Mouse (Mus musculus) 3T3-L1 (cell line): ENCODE results near the gene Dpf3.

ENCODE experiments used
- DNase-seq: peaks from one replicate; pipeline ENCODE4 v3.0.0-alpha.2; 2015; ENCODE audit warnings: low read depth, low spot score

The Dpf3 gene

DNA sequence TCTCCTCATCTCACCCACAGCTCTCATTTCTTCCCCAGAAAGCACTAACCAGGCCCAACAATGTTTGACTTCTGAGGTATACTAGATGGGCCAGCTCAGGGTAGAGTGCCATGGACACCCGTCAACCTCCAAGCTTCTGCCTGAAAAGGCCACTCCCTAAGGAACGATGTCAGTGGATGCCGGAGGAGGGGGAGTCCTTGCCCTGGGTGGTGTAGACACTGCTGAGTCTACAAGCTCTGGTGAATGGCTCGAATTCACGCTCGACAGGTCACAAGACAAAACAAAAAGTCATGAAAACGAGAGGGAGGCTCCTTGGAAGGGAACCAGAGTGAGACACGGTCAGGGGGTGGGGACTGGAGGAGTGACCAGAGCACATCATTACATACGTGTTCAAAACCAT lies 17.4 kb downstream of the Dpf3 start:
- no peak for DNase-seq

DNA sequence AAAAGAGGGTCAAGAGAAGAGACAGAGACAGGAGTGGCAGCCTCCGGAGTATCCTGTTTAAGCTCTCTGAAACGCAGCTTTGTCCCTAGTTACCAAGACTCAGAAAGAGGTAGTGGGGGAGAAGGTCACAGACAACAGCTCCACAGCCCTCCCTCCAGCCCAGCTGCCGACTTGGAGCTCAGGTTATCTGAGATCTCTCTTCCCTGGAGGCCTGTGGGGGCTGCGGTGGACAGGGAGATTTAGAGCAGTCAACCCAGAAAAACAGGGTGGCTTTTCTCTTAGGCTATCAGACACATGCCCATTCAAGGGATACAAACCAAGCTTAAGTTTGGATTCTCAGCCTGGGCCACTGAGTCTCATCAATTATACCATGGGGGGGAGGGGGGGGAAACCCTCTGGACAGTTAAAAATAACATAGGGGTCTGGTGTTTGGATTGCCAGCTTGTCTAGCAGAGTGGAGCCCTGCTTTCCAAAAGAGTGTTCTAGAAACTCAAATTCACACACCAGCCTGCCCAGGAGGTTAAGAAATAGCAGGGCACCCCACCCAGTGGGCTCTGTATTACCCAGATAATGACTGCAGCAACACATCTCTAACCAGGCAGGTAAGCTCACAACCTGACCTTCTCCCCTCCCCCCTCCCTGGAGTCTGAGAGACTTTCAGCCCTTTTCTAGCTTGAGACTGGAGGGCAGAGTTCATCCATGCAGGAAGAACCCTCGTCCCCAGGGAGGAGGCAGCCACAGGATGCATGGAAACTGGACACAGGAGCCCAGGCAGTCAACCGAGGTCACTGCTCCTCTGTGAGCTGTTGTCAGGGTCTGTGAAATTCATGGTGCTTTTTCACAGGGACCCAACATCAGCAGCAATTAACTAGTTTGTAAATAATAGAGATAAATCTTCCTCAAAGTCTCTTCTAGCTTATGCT lies 20.7 kb downstream of the Dpf3 start:
- DNase-seq: no peak

DNA sequence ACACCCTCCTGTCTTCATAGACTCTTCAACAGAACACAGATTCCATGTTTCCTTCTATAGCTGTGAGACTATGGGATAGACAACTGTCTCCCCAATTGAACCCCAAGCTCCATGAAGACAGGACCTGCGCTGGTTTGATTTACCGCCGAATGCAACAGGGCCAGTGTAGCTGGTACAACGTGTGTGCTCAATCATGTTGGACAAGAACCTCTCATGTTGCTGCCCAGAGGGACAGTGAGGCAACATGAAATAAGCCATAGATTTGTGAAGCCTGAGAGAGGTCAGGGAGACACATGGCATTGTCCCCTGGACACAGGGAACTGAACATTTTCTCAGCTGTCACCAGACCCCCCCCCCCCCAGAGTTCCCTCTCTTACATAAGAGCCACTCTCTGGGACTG lies 21.5 kb downstream of the Dpf3 start:
- no peak for DNase-seq

DNA sequence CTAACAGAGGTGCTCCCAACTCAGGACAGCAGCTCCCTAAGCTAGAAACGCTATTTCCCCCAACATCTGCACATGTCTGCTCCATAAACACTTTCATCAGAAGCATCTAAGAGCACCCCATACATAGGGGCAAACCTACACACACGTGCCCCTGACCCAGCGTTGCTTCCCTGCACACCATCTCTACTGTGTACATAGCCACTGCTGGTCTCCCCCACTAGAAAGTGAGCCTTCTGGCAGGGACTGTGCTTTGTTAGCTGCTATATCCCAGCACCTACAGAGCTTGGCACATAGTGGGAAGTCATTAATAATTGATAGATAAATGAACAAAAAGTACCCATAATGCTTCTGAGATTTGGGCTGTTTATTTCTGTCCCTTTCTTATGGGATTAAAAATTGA lies 27.2 kb downstream of the Dpf3 start:
- no peak for DNase-seq

DNA sequence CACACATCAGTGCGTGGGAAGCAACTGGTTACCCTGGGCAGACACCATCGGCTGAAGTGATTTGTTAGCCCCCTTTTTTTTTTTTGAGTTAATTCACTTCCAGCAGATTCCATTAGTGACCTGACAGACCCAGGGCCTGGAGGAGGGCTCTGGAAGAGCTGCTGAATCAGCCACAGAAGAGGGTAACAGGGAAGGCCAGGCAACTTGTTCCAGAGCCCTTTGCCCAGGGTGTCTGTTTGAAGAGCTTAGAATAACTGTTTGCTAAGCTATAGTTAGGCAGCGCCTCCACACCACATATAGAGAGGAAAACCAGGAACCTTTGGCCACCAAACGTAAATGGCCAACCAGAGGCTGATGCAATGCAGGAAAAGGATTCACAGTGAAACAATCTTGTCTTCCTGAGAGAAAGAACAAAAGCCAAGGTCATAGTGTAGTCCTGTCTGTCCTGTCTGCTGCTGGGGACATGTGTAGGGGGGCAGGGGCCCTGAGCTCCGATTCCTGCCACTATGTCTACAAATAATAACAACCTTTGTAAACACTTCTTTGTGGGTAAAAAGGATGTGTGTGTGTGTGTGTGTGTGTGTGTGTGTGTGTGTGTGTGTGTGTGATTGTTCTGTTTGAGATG lies 32.7 kb downstream of the Dpf3 start:
- no peak for DNase-seq

DNA sequence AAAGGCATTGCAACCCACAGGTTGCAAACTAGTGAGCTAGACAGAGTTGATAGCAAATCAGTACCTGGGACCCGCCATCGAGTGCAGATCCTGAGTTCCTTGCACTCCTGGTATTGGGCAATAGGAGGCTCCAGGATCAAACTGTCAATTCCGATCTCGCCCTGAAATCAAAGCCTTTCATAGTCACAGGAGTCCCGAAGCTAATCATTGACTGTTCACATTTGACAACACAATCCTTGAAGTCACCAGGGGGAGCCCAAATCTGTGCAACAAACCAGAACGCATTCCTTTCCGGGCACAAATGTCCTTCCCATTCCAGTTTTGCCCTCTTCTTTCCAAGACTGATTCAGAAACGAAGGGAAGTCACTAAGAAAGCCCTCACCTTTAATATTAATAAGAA lies 35.7 kb downstream of the Dpf3 start:
- no peak for DNase-seq

DNA sequence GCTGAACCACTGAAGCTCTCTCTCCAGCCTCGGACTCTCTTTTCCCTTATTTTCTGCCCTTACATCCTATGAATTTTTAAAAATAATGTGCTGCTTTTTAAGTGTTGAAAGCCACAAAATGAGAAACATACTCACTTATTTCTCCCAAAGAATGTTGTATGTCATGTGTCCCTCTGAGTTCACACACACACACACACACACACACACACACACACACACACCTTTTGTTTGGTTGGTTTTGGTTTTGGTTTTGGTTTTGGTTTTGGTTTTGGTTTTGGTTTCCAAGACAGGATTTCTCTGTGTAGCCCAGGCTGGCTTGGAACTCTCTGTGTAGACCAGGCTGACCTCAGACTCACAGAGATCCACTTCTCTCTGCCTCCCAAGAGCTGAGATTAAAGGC lies 37.0 kb downstream of the Dpf3 start:
- no peak for DNase-seq

DNA sequence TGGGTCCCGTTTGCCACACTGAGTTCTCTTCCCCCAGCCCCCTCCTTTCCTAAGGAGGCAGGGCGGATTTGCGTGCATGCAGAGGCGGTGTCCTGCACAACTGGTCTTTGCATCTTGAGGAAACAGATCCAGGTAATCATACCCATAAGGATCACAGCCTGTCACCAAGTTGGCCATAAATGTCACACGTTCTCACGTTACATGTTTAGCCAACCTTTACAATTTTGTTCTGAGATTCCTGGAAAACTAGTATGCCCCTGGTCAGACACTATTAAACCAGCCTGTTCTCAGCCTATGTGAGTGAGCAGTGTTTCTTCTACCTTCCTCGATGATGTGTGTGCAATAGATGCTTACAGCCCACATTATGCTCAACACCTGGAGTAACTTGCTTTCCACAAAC lies 38.3 kb downstream of the Dpf3 start:
- DNase-seq: no peak

DNA sequence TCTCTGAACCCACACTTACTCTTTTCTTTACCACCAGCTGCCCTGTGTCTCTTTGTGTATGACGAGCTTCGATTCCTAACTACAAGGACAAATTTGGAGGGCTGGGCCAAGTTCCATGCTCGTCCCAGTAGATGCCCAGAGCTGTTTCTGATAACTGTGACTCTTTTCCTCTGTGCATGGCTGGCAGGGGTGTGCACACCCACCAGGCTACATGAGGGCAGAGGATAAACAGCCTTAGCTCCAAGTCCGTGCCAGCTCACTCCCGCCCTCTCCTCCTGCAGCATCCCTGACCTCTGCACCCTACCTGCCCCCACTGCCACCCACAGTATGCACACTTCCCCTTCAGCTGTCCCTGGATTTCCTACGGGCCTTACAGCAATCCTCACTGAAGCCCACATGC lies 41.9 kb downstream of the Dpf3 start:
- no peak for DNase-seq

DNA sequence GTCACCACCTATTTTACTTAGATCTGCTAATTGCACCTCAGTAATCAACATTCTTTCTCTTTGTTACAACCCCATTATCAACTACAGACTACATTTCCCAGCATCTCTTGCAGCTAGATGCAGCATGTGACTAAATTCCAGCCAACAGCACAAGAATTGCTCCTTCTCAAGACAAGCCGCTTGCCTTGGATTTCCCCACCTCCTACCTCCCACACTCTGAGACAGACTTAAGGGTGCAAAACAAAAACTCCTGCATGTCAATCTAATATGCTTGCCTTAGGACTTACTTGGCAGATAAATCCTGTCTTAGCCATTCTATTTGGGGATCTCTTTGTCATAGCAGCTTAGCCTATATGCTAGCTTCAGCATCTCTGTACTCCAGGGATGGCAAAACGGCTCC lies 43.1 kb downstream of the Dpf3 start:
- no peak for DNase-seq

DNA sequence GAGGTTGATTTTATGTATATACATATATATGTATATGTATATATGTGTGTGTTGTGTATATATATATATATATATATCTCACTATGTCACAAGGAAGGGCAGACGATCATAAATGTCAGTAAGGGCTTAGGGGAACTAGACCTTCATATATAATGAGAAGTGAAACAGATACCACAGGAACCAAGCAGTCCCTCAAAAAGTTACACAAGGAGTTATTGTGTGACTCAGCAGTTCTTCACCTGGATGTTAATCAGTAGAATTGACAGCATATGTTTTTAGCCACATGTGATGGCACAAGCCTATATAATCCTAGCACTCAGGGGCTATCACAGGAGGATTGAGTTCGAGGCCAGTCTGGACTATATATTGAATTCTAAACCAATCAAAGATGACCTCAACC lies 49.5 kb downstream of the Dpf3 start:
- no peak for DNase-seq

DNA sequence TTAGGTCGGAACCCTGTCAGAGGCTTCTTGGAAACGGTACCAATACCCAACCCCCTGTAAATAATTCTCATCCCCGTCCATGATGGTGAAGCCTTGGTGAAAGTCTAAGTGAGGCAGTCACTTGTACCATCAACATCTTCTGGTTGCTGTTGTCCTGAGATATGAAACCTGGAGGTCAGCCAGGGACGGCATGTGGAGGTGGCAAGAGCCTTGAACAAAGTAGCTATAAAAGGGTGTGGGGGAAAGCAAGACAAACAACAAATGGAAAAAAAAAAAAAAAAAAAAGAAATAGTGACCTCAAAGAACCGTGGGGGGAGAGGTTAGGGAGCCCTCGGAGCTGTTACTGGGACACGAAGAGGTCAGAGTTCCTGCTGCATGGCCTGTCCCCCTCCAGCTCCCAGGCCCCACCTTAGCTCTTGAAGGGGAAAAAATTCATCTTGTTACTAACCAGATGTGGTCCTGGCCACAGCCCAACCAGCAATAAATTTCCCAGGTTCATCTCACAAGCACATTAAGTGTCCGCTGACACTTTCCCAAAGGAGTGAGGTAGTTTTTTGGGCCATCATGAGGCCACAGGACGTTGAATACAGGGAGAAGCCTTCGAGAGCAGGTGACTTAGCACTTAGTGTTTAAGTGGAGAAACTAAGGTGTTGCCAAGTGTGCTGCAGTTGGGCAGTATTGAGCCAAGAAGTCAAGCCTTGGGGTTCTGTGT lies 53.4 kb downstream of the Dpf3 start:
- no peak for DNase-seq

DNA sequence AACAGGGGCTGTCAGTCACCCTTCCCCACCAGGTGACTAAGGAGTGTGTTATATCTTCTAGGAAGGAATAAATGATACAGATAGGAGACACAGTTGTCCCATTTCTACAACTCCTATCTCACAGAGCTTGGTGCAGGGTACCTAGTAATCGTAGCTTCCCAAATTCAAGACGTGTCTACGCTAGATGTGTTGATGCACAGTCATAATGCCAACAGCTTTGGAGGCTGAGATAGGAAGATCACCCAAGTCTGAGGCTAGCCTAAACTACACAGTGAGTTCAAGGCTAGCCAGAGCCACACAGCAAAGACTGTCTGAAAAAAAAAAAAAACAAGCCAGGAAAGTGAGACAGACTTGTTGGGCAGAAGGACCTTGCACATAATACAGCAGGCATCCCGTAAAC lies 54.1 kb downstream of the Dpf3 start:
- no peak for DNase-seq

DNA sequence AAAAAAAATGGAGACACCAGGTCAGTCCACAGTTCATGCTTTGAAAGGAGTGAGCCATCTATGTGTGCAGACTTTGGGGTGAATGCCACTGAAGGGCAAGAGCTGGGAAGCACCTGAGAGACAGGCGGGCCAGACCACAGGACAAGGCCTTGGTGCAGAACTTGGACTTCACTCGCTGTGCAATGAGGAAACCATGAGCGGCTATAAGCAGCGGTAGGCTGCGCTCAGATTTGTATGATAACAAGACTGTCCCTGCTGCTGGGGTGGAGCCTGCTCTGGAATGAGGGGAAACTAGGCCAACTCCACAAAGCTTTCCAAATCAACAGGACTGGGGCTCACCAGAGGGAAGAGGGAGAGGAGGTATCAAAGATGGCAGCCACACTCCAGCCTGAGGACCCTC lies 57.3 kb downstream of the Dpf3 start:
- no peak for DNase-seq

DNA sequence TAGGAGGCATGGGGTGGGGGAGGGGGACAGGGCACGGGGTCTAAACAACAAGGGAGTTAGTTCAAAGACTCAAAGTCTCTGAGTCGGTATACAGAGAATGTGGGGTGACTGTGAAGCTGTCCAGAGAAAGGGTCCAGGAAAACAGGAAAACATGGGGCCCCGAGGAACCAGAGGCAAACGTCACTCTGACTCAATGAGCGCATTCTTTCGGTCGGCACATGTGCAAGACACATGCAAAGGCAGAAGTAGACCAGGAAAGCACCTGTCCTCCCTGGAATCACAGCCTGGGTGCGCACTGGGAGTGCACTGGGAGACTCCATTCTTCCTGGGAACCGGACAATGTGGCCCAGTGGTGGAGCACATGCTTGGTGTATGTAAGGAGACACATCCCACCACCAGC lies 59.5 kb downstream of the Dpf3 start:
- no peak for DNase-seq

DNA sequence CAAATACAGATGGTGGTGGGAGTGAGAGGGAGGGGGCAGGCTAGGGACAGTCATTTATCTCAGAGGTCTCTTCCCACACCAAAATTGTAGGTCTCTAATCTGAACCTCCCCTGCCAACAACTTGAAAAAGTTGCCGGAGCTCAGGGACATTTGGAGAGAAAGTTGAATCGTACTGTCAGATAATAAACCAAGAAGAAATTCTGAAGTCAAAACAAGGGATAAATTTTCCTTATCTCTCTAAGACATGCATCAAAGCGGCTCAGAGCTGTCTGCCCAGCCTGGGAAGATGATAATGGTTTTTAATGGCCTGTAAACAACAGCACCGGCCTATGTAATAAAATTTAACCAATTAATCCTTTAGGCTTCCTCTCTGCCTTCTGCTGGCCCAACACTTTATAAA lies 59.9 kb downstream of the Dpf3 start:
- DNase-seq: no peak

DNA sequence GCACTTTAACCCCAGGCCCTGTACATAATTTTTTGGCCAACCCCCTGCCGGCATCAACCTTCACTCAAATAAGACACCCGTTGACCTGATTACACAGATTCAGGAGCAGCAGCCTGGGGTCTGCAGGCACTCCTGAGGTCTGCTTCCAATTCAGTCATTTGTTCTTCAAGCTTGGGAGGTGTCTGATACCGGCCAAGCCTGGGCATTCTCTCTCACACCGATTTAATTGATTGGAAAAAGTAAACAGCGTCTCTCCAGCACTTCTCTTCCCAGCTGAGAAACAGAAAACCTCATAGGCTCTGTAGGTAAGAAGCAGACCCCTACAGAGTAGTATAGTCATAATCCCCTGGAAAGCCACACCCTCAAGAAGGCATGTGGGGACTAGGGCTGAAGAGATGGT lies 61.2 kb downstream of the Dpf3 start:
- DNase-seq: no peak

DNA sequence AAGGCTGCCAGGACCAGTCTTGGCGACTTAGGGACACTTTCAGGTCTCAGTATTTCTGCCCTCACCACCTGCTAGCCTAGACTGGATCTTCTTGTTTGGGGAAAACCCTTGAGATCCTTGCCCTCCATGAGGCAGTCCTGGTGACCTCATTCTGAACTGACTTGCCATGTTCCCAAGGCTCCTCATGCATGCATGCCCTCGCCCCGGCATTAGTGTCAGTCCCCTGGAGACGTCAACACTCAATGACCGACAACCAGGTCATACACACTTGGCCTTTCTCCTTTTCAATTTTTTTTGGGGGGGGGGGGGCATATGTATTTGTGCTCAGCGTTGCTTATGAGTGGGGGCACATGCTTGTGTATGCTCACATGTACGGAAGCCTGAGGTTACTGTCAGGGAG lies 61.8 kb downstream of the Dpf3 start:
- DNase-seq: no peak

DNA sequence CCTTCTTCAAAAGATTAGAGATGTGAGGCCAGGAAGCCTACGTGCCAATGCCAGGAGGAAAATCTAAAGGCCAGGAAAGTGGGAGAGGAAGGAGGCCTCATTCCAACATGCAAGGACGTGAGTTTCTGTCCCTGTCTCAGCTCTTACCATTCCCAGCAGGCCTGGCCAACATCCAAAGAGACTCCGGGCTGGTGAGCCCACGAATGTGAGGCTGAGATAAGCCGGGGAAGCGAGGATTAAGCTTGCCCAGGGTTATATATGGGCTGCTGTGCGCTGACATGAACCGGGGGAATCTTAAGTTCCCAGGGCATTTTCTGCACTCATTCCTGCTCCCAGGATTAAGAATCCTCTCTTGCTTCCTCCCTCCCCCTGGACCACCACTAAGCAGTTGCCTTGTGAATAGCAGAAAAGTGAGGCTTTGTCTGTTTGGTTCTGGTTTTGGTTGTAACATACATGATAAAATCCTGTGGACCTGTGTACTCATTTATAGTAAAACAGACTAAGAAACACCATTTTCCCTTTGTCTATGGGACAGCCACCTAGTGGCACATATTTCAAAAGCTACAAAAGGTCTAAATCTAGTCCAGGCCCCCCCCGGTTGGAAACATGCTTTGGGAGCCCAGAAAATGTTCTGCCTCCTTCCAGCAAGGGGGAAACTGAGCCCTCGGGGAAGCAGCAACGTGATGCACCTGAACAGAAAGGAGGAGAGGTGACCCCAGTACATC lies 62.6 kb downstream of the Dpf3 start:
- DNase-seq: no peak

DNA sequence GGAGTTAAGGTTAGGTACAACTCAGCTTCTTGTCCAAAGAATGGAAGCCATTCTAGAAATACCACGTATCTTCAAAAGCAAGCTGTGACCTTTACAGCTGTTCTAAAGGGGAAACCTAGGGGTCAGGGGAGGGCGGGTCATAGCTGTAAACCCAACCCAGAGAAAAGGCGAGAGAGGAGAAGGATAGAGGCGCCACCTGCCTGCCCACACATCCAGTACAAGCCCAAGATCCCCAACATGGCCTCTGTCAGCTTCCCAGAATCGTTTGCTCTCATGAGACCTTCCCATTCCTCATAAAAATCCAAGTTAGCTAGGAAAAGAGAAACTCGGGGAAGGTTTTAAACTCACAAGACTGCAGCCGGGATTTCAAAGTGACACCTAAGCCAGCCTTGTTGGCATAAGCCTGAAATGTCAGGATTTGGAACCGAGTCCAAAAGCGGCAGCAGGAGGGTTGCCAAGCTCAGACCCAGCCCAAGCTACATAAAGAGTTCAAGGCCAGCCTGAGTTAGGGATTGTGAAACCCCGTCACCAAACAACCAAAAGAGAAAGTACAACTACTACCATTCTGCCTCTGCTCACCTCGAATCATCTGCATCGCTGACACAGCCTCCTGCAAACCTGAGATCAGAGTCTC lies 63.3 kb downstream of the Dpf3 start:
- no peak for DNase-seq

DNA sequence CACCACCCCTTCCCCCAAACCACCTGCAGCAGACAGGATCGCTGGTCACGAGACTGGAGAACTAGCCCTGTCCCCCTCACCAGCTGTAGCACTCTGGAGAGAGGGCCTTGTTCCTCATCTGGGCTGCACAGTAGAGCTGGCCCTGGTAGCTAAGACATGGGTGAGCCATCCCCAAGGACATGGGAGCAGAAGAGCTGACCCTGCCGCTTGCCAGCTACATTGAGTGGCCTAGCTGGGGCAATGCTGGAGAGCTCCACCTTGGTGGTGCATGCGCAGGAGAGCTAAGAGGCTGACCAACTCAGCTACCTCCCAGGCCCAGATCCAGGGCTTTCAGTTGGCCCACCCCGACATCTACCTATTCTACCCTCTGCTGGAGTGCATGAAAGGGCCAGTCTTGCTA lies 67.2 kb downstream of the Dpf3 start:
- DNase-seq: no peak

DNA sequence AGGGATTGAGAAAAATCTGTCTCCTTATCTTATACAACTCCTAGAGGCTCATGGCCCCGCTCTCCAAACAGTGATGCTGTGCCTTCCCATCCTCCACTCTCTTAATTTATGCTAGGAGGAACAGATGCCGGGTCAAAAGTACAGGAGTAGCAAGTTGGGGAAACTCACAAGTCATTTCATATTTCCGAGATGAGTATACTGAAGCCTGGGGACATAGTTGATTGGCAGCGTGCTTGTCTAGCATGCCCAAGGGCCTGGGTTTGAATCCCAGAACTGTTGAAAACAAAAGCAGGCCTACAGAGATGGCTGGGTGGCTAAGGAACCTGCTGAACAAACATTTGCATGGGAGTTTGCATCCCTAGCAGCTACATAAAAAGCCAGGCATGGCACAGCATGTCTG lies 72.3 kb downstream of the Dpf3 start:
- no peak for DNase-seq
